Mouse (Mus musculus): ENCODE measurements around the gene Gm45021. TPM values are rescaled to one million over a fixed set of nuclear protein-coding genes. Genes with fewer than 3 reads are reported as not detected.

Gene Gm45021
- polyA plus RNA-seq (2016; fragmentation: Nextera tagmentation; extraction: Ambion mirVana) = not detected in 2 replicates

- H3K36me3 ChIP-seq = no peaks in the 10 kb centered on the region
- no peaks in the 10 kb centered on the region for H3K27me3 ChIP-seq (ENCODE audit: low read depth, poor library complexity, severe bottlenecking)
- H3K4me1 ChIP-seq = peaks cover 19% of the 10 kb centered on the region
- no peaks in the 10 kb centered on the region for H3K9me3 ChIP-seq (replicated peaks)
- WGBS = 53% methylated on average over 6 of the region's 6 CpGs
- DNase-seq (ENCODE audit: low spot score) = no peak
- no peak within 1 kb of the TSS for H3K4me3 ChIP-seq
- no peak within 1 kb of the TSS for H3K27ac ChIP-seq
Measured at GRCm38 (mm10) chr6:48589194-48589750, at the start of gene Gm45021. Gm45021 (plus strand) TSS chr6:48589610.

GRCm38 (mm10) chr6:48539860-48540259, 49.5 kb upstream of the Gm45021 start:
- H3K9me3 ChIP-seq (replicated peaks) = no peaks in the 10 kb centered on the region

GRCm38 (mm10) chr6:48540721-48541120, 48.7 kb upstream of the Gm45021 start:
- H3K9me3 ChIP-seq (replicated peaks) = no peaks in the 10 kb centered on the region
- peak overlapping the region; percentile 93 for H3K27ac ChIP-seq
- H3K4me1 ChIP-seq = peaks cover 74% of the 10 kb centered on the region
- 19% methylated on average over 3 of the region's 3 CpGs for WGBS
- DNase-seq (ENCODE audit: low spot score) = no peak
- no peak overlapping the region for H3K4me3 ChIP-seq
- no peaks in the 10 kb centered on the region for H3K36me3 ChIP-seq
- no peaks in the 10 kb centered on the region for H3K27me3 ChIP-seq (ENCODE audit: low read depth, poor library complexity, severe bottlenecking)

More at GRCm38 (mm10) chr6:48539860-48540259, 49.5 kb upstream of the Gm45021 start:
- DNase-seq (ENCODE audit: low spot score) = no peak
- Histone ChIP-seq H3K27me3 (ENCODE audit: low read depth, poor library complexity, severe bottlenecking) (no peaks in the 10 kb centered on the region), H3K27ac (peak overlapping the region; percentile 93), H3K4me3 (no peak overlapping the region), H3K4me1 (peaks cover 73% of the 10 kb centered on the region), H3K36me3 (no peaks in the 10 kb centered on the region)
- WGBS = 53% methylated on average over 5 of the region's 5 CpGs

GRCm38 (mm10) chr6:48541560-48542450, 47.6 kb upstream of the Gm45021 start:
- no peaks in the 10 kb centered on the region for H3K9me3 ChIP-seq (replicated peaks)
- peak; percentile 86 for DNase-seq (ENCODE audit: low spot score)
- no peaks in the 10 kb centered on the region for H3K36me3 ChIP-seq
- 12% methylated on average over 7 of the region's 7 CpGs for WGBS
- H3K4me3 ChIP-seq = peak overlapping the region; percentile 29
- peaks cover 76% of the 10 kb centered on the region for H3K4me1 ChIP-seq
- no peaks in the 10 kb centered on the region for H3K27me3 ChIP-seq (ENCODE audit: low read depth, poor library complexity, severe bottlenecking)
- H3K27ac ChIP-seq = peak overlapping the region; percentile 93

- peak overlapping the region; percentile 93 for H3K27ac ChIP-seq
- no peak for DNase-seq (ENCODE audit: low spot score)
- H3K9me3 ChIP-seq (replicated peaks) = no peaks in the 10 kb centered on the region
- peaks cover 70% of the 10 kb centered on the region for H3K4me1 ChIP-seq
- no peaks in the 10 kb centered on the region for H3K36me3 ChIP-seq
- H3K4me3 ChIP-seq = no peak overlapping the region
- 73% methylated on average over 3 of the region's 3 CpGs for WGBS
- H3K27me3 ChIP-seq (ENCODE audit: low read depth, poor library complexity, severe bottlenecking) = no peaks in the 10 kb centered on the region
Measured at GRCm38 (mm10) chr6:48542631-48543030, 46.8 kb upstream of the Gm45021 start.

GRCm38 (mm10) chr6:48545251-48545650, 44.2 kb upstream of the Gm45021 start:
- Histone ChIP-seq H3K4me1 (peaks cover 56% of the 10 kb centered on the region), H3K36me3 (no peaks in the 10 kb centered on the region), H3K4me3 (no peak overlapping the region), H3K27me3 (ENCODE audit: low read depth, poor library complexity, severe bottlenecking) (no peaks in the 10 kb centered on the region), H3K27ac (peak overlapping the region; percentile 42; the same call in 1 of the 2 replicates), H3K9me3 (replicated peaks) (no peaks in the 10 kb centered on the region)
- 78% methylated on average over 5 of the region's 5 CpGs for WGBS
- DNase-seq (ENCODE audit: low spot score) = no peak

GRCm38 (mm10) chr6:48546271-48546670, 43.1 kb upstream of the Gm45021 start:
- Histone ChIP-seq H3K4me3 (no peak overlapping the region), H3K27ac (peak overlapping the region; percentile 61), H3K36me3 (no peaks in the 10 kb centered on the region), H3K9me3 (replicated peaks) (no peaks in the 10 kb centered on the region), H3K27me3 (ENCODE audit: low read depth, poor library complexity, severe bottlenecking) (no peaks in the 10 kb centered on the region), H3K4me1 (peaks cover 46% of the 10 kb centered on the region)
- peak; percentile 69 for DNase-seq (ENCODE audit: low spot score)
- WGBS = 57% methylated on average over 1 of the region's 1 CpGs

- Histone ChIP-seq H3K27ac (peak overlapping the region; percentile 61), H3K9me3 (replicated peaks) (no peaks in the 10 kb centered on the region), H3K4me3 (no peak overlapping the region), H3K36me3 (no peaks in the 10 kb centered on the region), H3K27me3 (ENCODE audit: low read depth, poor library complexity, severe bottlenecking) (no peaks in the 10 kb centered on the region), H3K4me1 (peaks cover 40% of the 10 kb centered on the region)
- no peak for DNase-seq (ENCODE audit: low spot score)
- 63% methylated on average over 4 of the region's 4 CpGs for WGBS
Measured at GRCm38 (mm10) chr6:48546858-48547257, 42.6 kb upstream of the Gm45021 start.

GRCm38 (mm10) chr6:48548314-48548713, 41.1 kb upstream of the Gm45021 start:
- Histone ChIP-seq H3K9me3 (replicated peaks) (no peaks in the 10 kb centered on the region), H3K27me3 (ENCODE audit: low read depth, poor library complexity, severe bottlenecking) (no peaks in the 10 kb centered on the region), H3K36me3 (no peaks in the 10 kb centered on the region), H3K4me1 (peaks cover 25% of the 10 kb centered on the region), H3K4me3 (no peak overlapping the region), H3K27ac (peak overlapping the region; percentile 54)
- DNase-seq (ENCODE audit: low spot score) = no peak
- 86% methylated on average over 6 of the region's 6 CpGs for WGBS

GRCm38 (mm10) chr6:48552918-48553317, 36.5 kb upstream of the Gm45021 start:
- Histone ChIP-seq H3K36me3 (peaks cover 12% of the 10 kb centered on the region), H3K4me3 (no peak overlapping the region), H3K27ac (no peak overlapping the region), H3K4me1 (peaks cover 21% of the 10 kb centered on the region), H3K9me3 (replicated peaks) (no peaks in the 10 kb centered on the region), H3K27me3 (ENCODE audit: low read depth, poor library complexity, severe bottlenecking) (no peaks in the 10 kb centered on the region)
- DNase-seq (ENCODE audit: low spot score) = no peak
- 47% methylated on average over 4 of the region's 4 CpGs for WGBS

- no peaks in the 10 kb centered on the region for H3K27me3 ChIP-seq (ENCODE audit: low read depth, poor library complexity, severe bottlenecking)
- peak overlapping the region; percentile 93 for H3K27ac ChIP-seq
- peaks cover 12% of the 10 kb centered on the region for H3K36me3 ChIP-seq
- peak overlapping the region; percentile 62 for H3K4me3 ChIP-seq
- 88% methylated on average over 4 of the region's 4 CpGs for WGBS
- DNase-seq (ENCODE audit: low spot score) = no peak
- H3K9me3 ChIP-seq (replicated peaks) = no peaks in the 10 kb centered on the region
- H3K4me1 ChIP-seq = peaks cover 21% of the 10 kb centered on the region
Measured at GRCm38 (mm10) chr6:48553819-48554218, 35.6 kb upstream of the Gm45021 start.

GRCm38 (mm10) chr6:48554280-48555103, 34.9 kb upstream of the Gm45021 start, which contains the start of gene Lrrc61:
Lrrc61 (plus strand) TSS chr6:48554796.
- WGBS = 2% methylated on average over 39 of the region's 39 CpGs

More at GRCm38 (mm10) chr6:48554280-48555103, 34.9 kb upstream of the Gm45021 start, which contains the start of gene Lrrc61:
- peak; percentile 91 for DNase-seq (ENCODE audit: low spot score)
- Histone ChIP-seq H3K27me3 (ENCODE audit: low read depth, poor library complexity, severe bottlenecking) (no peaks in the 10 kb centered on the region), H3K9me3 (replicated peaks) (no peaks in the 10 kb centered on the region), H3K4me3 (peak within 1 kb of the TSS; percentile 62), H3K27ac (peak within 1 kb of the TSS; percentile 93), H3K4me1 (peaks cover 21% of the 10 kb centered on the region), H3K36me3 (peaks cover 12% of the 10 kb centered on the region)

Measured in limb, embryonic 10.5 days (tissue).